Mouse (Mus musculus): Measurements from ENCODE around the gene Ndufs4.

DNA sequence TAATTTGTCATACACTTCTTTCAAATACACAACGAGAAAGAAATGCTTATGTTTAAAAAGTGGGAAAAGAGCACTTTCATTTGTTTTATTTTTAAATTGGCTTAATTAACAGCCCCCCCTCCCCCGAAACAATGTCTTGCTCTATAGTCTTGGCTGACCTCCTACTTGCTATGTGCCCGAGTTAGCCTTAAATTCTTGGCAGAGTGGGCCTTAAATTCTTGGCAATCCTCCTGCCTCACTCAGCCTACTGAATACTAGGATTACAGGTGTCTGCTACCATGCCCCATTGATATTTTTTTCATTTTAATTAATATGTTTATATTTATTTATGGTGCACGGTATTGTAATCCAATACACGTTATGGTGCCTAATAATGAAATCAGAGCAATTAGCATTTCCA lies 44.4 kb upstream of the Ndufs4 start:
- TF ChIP-seq CTCF (IDR thresholded peaks at IDR 0.05; ENCODE audit: extremely low read depth, insufficient read depth, insufficient read length, insufficient replicate concordance) (no peak), POLR2A (IDR thresholded peaks at IDR 0.05; ENCODE audit: low read depth, low read length) (no peak)
